Mouse (Mus musculus) embryonic facial prominence, embryonic 12.5 days (tissue): ENCODE results near the gene Decr2. TPM values are rescaled to one million over a fixed set of nuclear protein-coding genes. Genes with fewer than 3 reads are reported as not detected.
"Not testable (repeated sequence)": the region's sequence is repeated elsewhere in the genome, so short reads cannot be mapped to it uniquely, and the experiment has no call there.

Experiments used
- ATAC-seq: fragments of 200-750 bp; cut with Nextera tagmentation; 2 replicates; pipeline ENCODE4 v1.8.0; 2017; ENCODE audit not compliant: insufficient number of reproducible peaks, insufficient read depth, low FRiP score, low TSS enrichment
- H3K27ac ChIP-seq: fragments of 300-500 bp; sonication (generic); 2 replicates; pipeline ENCODE4 v1.5.1; 2016; ENCODE audit warnings: mild to moderate bottlenecking
- H3K27me3 ChIP-seq: fragments of 300-500 bp; sonication (generic); 2 replicates; pipeline ENCODE4 v1.6.1; 2016; ENCODE audit warnings: mild to moderate bottlenecking, moderate library complexity
- H3K36me3 ChIP-seq: fragments of 300-500 bp; sonication (generic); 2 replicates; pipeline ENCODE4 v1.6.1; 2016; ENCODE audit warnings: mild to moderate bottlenecking
- H3K4me1 ChIP-seq: fragments of 300-500 bp; sonication (generic); 2 replicates; pipeline ENCODE4 v1.6.1; 2016
- H3K4me2 ChIP-seq: fragments of 300-500 bp; sonication (generic); replicated peaks from 2 replicates; pipeline ENCODE4 v1.6.1; 2016; ENCODE audit warnings: mild to moderate bottlenecking, moderate library complexity
- H3K4me3 ChIP-seq: fragments of 300-500 bp; sonication (generic); 2 replicates; pipeline ENCODE4 v1.5.1; 2016; ENCODE audit warnings: mild to moderate bottlenecking
- H3K9ac ChIP-seq: fragments of 300-500 bp; sonication (generic); 2 replicates; pipeline ENCODE4 v1.6.1; 2016; ENCODE audit warnings: mild to moderate bottlenecking, moderate library complexity
- H3K9me3 ChIP-seq: fragments of 300-500 bp; sonication (generic); 2 replicates; pipeline ENCODE4 v1.6.1; 2016; ENCODE audit warnings: mild to moderate bottlenecking, moderate library complexity
- WGBS: fragments of 180-500 bp; shearing (Covaris S2); methylation state at CpG from one replicate; pipeline ENCODE4 v1.1.7; 2016; 5-methylcytosine and 5-hydroxymethylcytosine counted together
- polyA plus RNA-seq: library from polyadenylated mRNA; unstranded; fragments of >200 nt; fragmentation: Nextera tagmentation; extraction: Ambion mirVana; gene quantifications from 2 replicates; pipeline ENCODE4 v1.2.1, GENCODE M21; 2016

Gene Decr2
- polyA plus RNA-seq, 1 experiment from 2014 or later: 38.5 TPM

- Histone ChIP-seq H3K9ac (no peak overlapping the region), H3K27ac (no peak overlapping the region), H3K4me2 (no peak overlapping the region), H3K36me3 (peaks cover 22% of the 10 kb centered on the region; the same call in 1 of the 2 replicates), H3K27me3 (no peaks in the 10 kb centered on the region), H3K4me3 (no peak overlapping the region), H3K9me3 (no peaks in the 10 kb centered on the region), H3K4me1 (peaks cover 13% of the 10 kb centered on the region; the same call in 1 of the 2 replicates)
- WGBS: 94% methylated on average over 4 of the region's 4 CpGs
- no peak for ATAC-seq
Observed at GRCm38 (mm10) chr17:26052706-26053105, 37.4 kb downstream of the Decr2 start.

- H3K9ac ChIP-seq: no peak overlapping the region
- 88% methylated on average over 4 of the region's 4 CpGs for WGBS
- H3K4me3 ChIP-seq: no peak overlapping the region
- no peaks in the 10 kb centered on the region for H3K9me3 ChIP-seq
- peaks cover 13% of the 10 kb centered on the region; the same call in 1 of the 2 replicates for H3K4me1 ChIP-seq
- no peak overlapping the region for H3K27ac ChIP-seq
- H3K4me2 ChIP-seq: no peak overlapping the region
- H3K36me3 ChIP-seq: peaks cover 22% of the 10 kb centered on the region; the same call in 1 of the 2 replicates
- H3K27me3 ChIP-seq: no peaks in the 10 kb centered on the region
- ATAC-seq: no peak
Observed at GRCm38 (mm10) chr17:26052074-26052473, 38.1 kb downstream of the Decr2 start.

DNA sequence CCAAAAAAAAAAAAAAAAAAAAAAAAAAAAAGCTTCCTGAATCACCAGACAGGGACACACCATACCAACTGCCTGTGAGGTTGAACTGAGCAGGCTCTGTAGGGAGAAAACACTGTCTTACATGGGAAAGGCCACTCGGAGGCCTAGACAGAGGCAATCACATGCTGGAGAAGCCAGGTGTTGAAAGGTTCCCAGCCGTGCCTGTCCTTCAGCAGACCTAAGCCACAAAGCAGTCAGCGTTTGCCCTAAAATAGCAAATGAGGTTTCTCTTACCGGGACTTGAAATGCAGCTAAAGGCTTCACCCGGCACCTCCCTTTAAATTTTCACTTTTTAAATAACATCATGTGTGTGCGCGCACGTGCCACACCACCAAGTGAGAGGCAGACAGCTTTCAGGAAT is 42.0 kb downstream of the Decr2 start:
- 86% methylated on average over 8 of the region's 8 CpGs for WGBS
- no peak overlapping the region for H3K9ac ChIP-seq

DNA sequence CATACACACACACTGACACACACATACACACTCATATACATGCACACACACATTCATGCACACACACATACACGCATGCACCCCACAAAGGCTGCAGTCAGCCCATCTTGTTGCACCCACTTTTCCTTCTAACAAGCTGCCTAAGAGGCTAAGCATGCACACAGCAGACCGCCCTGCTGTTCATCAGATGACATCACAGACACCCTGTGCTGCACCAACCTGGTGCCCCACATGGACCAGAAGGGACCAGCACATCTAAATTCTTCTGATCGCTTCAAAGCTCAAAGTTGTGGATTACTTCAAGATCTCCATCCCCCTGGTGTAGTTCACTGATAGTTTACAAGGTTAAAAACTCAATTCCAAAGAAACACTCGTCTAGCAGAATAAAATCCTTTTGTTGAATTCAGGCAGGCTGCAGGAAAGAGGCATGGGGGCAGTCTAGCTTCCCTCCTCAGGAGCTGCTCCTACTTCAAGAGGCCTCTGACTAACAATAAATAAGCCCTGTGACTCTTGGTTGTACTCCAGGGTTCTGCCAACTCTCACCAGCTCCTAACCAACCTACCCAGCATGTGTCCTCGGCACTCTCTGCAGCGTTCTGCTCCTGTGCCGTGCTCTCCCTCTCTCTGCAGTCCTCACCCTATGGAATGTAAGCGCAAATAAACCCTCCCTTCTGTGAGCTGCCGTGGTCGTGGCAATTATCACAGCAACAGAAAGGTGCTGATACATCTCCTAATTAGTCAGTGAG is 43.7 kb downstream of the Decr2 start:
- Histone ChIP-seq H3K36me3 (0 out of 2 replicates have a peak, but pooled peaks cover 3% of the 10 kb centered on the region), H3K4me3 (no peak overlapping the region), H3K27me3 (no peaks in the 10 kb centered on the region), H3K9ac (no peak overlapping the region), H3K27ac (no peak overlapping the region), H3K4me2 (no peak overlapping the region), H3K4me1 (no peaks in the 10 kb centered on the region), H3K9me3 (no peaks in the 10 kb centered on the region)
- WGBS: 62% methylated on average over 10 of the region's 10 CpGs
- no peak for ATAC-seq

More for the DNA sequence above, 42.0 kb downstream of the Decr2 start:
- Histone ChIP-seq H3K36me3 (peaks cover 3% of the 10 kb centered on the region; the same call in 1 of the 2 replicates), H3K4me1 (no peaks in the 10 kb centered on the region), H3K27ac (no peak overlapping the region), H3K9me3 (no peaks in the 10 kb centered on the region), H3K27me3 (no peaks in the 10 kb centered on the region), H3K4me2 (no peak overlapping the region), H3K4me3 (no peak overlapping the region)
- no peak for ATAC-seq

DNA sequence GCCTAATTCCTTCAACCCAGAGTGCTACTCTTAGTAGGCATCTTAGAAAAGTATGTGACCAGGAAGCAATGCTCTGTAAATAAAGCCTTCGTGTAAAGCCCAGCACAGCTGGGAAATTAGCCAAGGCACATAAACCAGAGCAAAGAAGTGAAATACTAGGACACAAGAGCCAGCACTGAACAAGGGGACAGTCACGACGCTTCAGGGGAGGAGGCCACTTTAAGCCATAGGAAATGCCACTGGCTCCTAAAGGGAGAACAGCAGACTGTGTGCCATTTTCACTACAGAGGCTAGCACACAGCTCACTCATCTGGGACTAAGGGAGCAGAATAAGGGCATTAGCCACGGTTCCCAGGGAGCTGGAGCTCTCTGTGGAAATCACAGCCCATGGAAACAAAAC is 44.9 kb downstream of the Decr2 start:
- H3K4me3 ChIP-seq: no peak overlapping the region
- 0 out of 2 replicates have a peak, but pooled peaks cover under 1% of the 10 kb centered on the region for H3K36me3 ChIP-seq
- WGBS: 60% methylated on average over 4 of the region's 4 CpGs
- no peaks in the 10 kb centered on the region for H3K27me3 ChIP-seq
- no peak overlapping the region for H3K9ac ChIP-seq
- no peak overlapping the region for H3K4me2 ChIP-seq
- H3K9me3 ChIP-seq: no peaks in the 10 kb centered on the region
- H3K27ac ChIP-seq: no peak overlapping the region
- H3K4me1 ChIP-seq: no peaks in the 10 kb centered on the region
- ATAC-seq: no peak

- Histone ChIP-seq H3K4me1 (no peaks in the 10 kb centered on the region), H3K36me3 (no peaks in the 10 kb centered on the region), H3K4me2 (no peak overlapping the region), H3K9me3 (no peaks in the 10 kb centered on the region), H3K27ac (no peak overlapping the region), H3K27me3 (no peaks in the 10 kb centered on the region), H3K9ac (no peak overlapping the region; the same call in 1 of the 2 replicates), H3K4me3 (no peak overlapping the region)
- WGBS: 70% methylated on average over 5 of the region's 5 CpGs
- no peak for ATAC-seq
Observed at GRCm38 (mm10) chr17:26043249-26043636, 46.9 kb downstream of the Decr2 start.

DNA sequence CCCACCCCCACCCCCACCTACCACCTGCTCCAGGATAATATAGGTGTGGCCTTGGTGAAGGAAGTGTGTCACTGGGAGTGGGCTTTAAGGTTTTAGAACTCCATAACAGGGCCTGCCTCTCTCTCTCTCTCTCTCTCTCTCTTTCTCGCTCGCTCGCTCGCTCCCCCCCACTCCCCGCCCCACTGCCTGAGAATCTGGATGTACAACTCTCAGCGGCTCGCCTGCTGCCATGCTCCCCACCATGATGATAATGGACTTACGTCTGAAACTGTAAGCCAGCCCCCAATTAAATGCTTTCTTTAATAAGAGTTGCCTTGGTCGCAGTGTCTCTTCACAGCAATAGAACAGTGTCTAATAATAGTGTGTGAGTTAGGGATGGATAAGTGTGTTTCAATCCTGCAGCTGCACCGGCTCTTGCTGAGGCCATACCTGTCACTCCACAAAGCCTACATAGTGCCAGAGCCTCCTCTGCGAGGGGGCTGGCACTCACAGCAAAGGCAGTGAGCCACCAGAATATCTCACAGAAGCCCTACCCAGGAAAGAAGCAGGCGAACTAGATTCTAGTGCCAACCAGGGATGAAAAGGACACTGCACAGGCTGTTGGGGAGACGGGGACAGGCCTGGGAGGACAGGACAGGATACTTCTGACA is 47.4 kb downstream of the Decr2 start:
- Histone ChIP-seq H3K9me3 (no peaks in the 10 kb centered on the region), H3K4me1 (no peaks in the 10 kb centered on the region), H3K4me2 (no peak overlapping the region), H3K27ac (no peak overlapping the region), H3K9ac (no peak overlapping the region), H3K27me3 (no peaks in the 10 kb centered on the region), H3K4me3 (no peak overlapping the region), H3K36me3 (0 out of 2 replicates have a peak, but pooled peaks cover 1% of the 10 kb centered on the region)
- no peak for ATAC-seq
- 74% methylated on average over 13 of the region's 13 CpGs for WGBS

- no peak for ATAC-seq
- H3K27me3 ChIP-seq: no peaks in the 10 kb centered on the region
- no peak overlapping the region for H3K27ac ChIP-seq
- 52% methylated on average over 9 of the region's 9 CpGs for WGBS
- H3K36me3 ChIP-seq: peaks cover 7% of the 10 kb centered on the region; the same call in 1 of the 2 replicates
- no peak overlapping the region for H3K4me2 ChIP-seq
- no peaks in the 10 kb centered on the region for H3K4me1 ChIP-seq
- no peak overlapping the region for H3K4me3 ChIP-seq
- no peak overlapping the region for H3K9ac ChIP-seq
- H3K9me3 ChIP-seq: no peaks in the 10 kb centered on the region
Observed at GRCm38 (mm10) chr17:26041111-26041802, 48.9 kb downstream of the Decr2 start.

DNA sequence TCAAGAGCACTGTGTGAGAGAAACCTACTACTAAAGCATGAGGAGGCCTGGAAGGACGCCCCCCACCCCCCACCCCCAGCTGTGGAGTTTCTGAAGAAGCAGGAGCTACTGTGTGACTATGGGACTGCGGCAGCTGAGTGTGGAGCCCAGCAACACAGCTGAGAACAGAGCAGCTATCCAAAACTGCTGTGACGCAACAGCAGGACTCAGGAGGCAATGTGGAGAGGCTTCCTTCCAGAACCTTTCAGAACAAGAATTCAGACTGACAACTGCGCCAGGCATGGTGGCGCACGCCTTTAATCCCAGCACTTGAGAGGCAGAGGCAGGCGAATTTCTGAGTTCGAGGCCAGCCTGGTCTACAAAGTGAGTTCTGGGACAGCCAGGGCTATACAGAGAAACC is 49.4 kb downstream of the Decr2 start:
- not testable (repeated sequence) for H3K27me3 ChIP-seq, H3K9ac ChIP-seq, H3K4me1 ChIP-seq, H3K4me3 ChIP-seq, H3K9me3 ChIP-seq, H3K4me2 ChIP-seq, H3K27ac ChIP-seq, ATAC-seq
- 86% methylated on average over 8 of the region's 8 CpGs for WGBS
- H3K36me3 ChIP-seq: peaks cover 13% of the 10 kb centered on the region

- no peak overlapping the region for H3K27ac ChIP-seq
- WGBS: 79% methylated on average over 6 of the region's 6 CpGs
- no peaks in the 10 kb centered on the region for H3K27me3 ChIP-seq
- H3K9me3 ChIP-seq: no peaks in the 10 kb centered on the region
- no peak for ATAC-seq
- no peak overlapping the region for H3K4me2 ChIP-seq
- H3K4me1 ChIP-seq: no peaks in the 10 kb centered on the region
- no peak overlapping the region for H3K4me3 ChIP-seq
- no peak overlapping the region for H3K9ac ChIP-seq
- H3K36me3 ChIP-seq: peaks cover 46% of the 10 kb centered on the region
Observed at GRCm38 (mm10) chr17:26032037-26032436, 58.1 kb downstream of the Decr2 start.

GRCm38 (mm10) chr17:26031583-26031982 is 58.6 kb downstream of the Decr2 start:
- Histone ChIP-seq H3K4me3 (no peak overlapping the region), H3K27me3 (no peaks in the 10 kb centered on the region), H3K4me2 (no peak overlapping the region), H3K9ac (no peak overlapping the region), H3K4me1 (no peaks in the 10 kb centered on the region), H3K36me3 (peaks cover 46% of the 10 kb centered on the region), H3K27ac (no peak overlapping the region), H3K9me3 (no peaks in the 10 kb centered on the region)
- WGBS: 89% methylated on average over 5 of the region's 5 CpGs
- no peak for ATAC-seq
